Mouse (Mus musculus) stomach, postnatal 0 days (tissue): ENCODE measurements at regions not wholly inside any gene's neighbourhood (a gene's known extent, or its start where the extent isn't known, plus 50 kb on each side); places are given as distances from the start of the nearest gene placed in this dataset.

Experiments used
- CTCF ChIP-seq: IDR thresholded peaks from 2 replicates; pipeline ENCODE4 v1.5.1; 2016; ENCODE audit warnings: antibody characterized with exemption, low read depth, mild to moderate bottlenecking, moderate library complexity
- EP300 ChIP-seq: optimal IDR thresholded peaks from 2 replicates; pipeline ENCODE3; 2016; ENCODE audit warnings: antibody characterized with exemption

DNA sequence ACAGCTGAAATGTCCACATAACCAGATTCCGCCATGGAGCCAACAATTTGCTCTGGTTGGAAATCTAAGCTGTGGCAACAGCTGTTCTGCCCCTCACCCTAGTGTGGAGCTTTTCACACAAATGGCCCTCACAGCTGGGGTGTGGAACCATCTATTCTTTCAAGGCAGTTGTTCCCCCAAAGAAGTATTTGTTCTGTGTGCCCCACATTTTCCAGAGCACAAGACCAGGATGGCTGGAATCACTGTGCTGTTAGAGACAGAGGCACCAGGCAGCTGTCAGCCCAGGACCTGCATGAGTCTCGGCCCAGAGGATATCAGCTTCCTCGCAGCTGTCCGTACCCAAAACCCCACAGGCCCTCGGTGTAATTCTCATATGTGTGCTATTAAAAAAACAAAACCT lies 294.4 kb downstream of the Qk start:
- no peak for TF ChIP-seq CTCF
- no peak for TF ChIP-seq EP300
